Mouse (Mus musculus): Measurements from ENCODE around the gene Cacna2d4. TPM values are rescaled to one million over a fixed set of nuclear protein-coding genes. Genes with fewer than 3 reads are reported as not detected.

Gene Cacna2d4
- polyA plus RNA-seq (2012; rRNA removed) = 0.02 and 0.03 TPM in 2 replicates

DNA sequence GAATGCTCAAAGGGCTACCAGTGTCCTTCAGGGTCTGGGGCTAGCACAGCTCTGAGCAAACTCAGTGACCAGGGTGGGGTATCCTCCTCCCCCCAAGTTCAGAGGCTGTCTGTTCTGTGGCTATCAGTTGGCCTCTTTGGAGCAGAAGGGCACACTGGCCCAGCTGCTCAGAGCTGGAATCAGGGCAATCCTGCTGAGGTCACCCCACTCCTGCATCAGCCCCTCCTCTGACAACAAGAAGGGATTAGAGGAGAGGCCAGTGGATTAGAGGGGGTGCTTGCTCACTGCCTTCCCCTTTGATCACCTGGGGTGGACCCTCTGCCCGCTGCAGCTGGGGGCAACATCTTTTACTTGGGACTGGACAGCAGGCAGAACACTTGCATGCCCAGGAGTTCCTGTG, at the start of gene Cacna2d4:
TSS of gene Cacna2d4 (plus strand) at position 286 of the 400 bp plus-strand sequence.

DNA sequence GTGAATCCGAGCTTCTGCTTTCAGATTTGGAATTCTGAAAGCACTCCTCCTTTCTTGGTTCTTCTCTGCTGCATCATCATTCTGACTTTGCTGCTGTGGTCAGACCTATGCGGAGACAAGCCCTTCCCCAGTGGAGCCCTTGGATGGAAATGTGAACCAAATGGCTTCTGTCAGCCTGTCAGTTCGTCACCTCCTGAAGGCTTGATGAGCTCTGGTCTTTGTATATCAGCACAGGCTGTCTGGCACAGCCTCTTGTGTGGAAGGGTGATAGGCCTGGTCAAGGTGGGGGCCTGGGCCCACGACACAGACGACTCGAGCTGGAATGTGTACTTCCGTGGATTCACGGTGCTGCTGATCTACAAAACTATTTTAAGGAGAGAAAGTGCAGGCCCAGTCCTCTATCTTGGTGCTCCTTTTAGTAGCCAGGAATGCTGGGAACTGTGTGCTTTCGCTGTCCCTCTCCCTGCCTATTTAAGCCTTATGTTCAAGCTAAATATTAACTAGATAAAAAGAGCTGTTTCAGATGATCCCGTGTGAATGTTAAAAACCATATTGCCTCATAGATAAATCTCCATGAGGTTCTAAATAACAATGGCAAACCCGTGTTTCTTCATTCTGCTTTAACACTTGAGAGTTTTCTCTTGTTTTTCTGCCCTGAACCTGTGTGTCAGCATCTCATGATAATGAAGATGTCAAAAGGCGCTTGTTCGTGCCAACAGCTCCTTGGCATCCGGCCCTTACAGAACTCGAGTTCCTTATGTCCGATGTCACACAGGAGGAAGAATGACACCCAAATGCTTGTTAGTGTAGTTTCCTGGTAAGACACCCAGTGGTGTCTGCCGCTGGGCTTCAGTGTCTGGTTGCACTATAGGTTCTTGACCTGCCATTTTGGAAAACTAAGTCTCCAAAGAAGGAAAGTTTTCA, 39.7 kb upstream of the Cacna2d4 start, which contains the start of gene Cacna1c:
TSS of gene Cacna1c (minus strand) at position 37 of the 924 bp plus-strand sequence.

DNA sequence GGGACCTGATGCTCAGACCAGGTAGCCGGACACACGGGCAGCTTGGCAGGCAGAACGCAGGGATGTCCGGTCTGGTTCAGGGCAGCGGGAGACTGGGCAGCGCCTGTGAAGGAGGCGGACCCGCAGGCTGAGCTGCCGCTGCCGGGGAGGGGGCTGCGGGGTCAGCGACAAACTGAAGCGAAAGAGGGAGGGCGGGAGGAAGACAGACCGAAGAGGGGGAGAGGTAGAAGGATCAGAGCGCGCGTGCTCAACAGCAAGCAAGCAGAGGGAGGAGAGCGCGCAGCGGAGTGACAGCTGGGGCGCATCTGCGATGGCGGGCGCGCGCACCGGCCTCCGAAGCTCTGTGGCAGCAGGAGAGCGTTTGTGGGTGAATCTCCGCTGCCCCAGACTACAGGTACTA, 94.2 kb downstream of the Cacna2d4 start, which contains the start of gene Lrtm2:
TSS of gene Lrtm2 (minus strand) at position 261 of the 400 bp plus-strand sequence.

Other genes with a start within 250 kb of the Cacna2d4 start
- 31.5 and 32.9 TPM in 2 replicates for gene Dcp1b, start 61.3 kb upstream of the Cacna2d4 start, polyA plus RNA-seq (2012; rRNA removed)
- 10.3 and 11.8 TPM in 2 replicates for gene Cacna1c, start 40.1 kb upstream of the Cacna2d4 start, polyA plus RNA-seq (2012; rRNA removed)
- gene Lrtm2, start 94.2 kb downstream of the Cacna2d4 start, polyA plus RNA-seq (2012; rRNA removed) = 0.36 and 1.1 TPM in 2 replicates
- 56.9 and 61.0 TPM in 2 replicates for gene Adipor2, start 181.2 kb downstream of the Cacna2d4 start, polyA plus RNA-seq (2012; rRNA removed)
- gene Fbxl14, start 243.1 kb downstream of the Cacna2d4 start, polyA plus RNA-seq (2012; rRNA removed) = 123 and 131 TPM in 2 replicates

Data from ovary, adult 2 months (tissue).